Mouse (Mus musculus) cerebellum, postnatal 25 days (tissue): Measurements from ENCODE around the gene Ndufc1.
"Not testable (repeated sequence)": the region's sequence is repeated elsewhere in the genome, so short reads cannot be mapped to it uniquely, and the experiment has no call there.

Experiments
- DNase-seq, 2 experiments: peaks; one replicate each; pipeline ENCODE4 v3.0.0; 2021; ENCODE audit warnings: mixed read lengths in 2 of 2

Ndufc1 gene

GRCm38 (mm10) chr3:51395461-51396145 is 13.2 kb downstream of the Ndufc1 start:
- DNase-seq, result no peak

GRCm38 (mm10) chr3:51394881-51395280 is 13.9 kb downstream of the Ndufc1 start:
- no peak for DNase-seq

DNA sequence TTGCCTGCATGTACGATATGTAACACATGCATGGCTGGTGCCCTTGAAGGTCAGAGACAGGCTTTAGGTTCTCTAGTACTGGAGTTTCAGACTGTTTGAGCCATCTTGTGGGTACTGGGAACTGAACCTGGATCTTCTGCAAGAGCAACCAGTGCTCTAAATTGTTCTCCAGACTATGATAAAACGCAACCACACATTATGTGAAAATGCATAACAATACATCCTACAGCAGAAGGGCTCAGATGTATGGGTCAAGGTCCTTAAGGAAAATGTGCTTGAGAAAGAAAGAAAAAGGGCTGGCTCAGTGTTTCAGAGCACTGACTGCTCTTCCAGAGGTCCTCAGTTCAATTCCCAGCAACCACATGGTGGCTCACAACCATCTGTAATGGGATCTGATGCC is 15.1 kb downstream of the Ndufc1 start:
- no peak for DNase-seq

DNA sequence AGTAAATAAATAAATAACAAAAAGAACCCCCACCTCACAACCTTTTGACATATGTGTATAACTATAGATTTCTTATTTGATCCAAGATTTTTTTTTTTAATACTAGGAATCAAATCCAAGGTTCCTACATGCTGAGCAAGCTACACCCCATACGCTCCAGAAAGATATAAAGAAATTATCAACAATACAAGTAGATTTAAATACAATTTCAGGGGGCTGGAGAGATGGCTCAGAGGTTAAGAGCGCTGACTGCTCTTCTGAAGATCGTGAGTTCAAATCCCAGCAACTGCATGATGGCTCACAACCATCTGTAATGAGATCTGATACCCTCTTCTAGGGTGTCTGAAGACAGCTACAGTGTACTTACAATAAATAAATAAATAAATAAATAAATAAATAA is 15.8 kb downstream of the Ndufc1 start:
- not testable (repeated sequence) for DNase-seq

DNA sequence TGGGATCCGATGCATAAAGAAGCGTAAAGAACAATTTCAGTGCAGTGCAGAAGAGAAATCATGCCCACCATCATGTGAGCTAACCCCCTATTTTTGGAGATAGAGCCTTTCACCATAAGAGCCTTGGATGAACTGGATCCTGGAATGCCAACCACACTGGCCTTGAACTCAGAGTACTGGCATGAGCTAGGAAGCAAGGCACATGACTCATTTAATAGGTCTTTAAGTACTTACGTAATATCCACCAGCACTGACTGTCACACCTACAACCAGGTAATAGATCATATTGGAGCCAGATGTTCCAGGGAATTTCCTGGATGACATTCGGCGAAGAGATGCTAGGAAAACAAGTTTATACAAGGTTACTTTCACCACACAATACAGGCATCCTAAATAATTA is 17.2 kb downstream of the Ndufc1 start:
- no peak for DNase-seq

DNA sequence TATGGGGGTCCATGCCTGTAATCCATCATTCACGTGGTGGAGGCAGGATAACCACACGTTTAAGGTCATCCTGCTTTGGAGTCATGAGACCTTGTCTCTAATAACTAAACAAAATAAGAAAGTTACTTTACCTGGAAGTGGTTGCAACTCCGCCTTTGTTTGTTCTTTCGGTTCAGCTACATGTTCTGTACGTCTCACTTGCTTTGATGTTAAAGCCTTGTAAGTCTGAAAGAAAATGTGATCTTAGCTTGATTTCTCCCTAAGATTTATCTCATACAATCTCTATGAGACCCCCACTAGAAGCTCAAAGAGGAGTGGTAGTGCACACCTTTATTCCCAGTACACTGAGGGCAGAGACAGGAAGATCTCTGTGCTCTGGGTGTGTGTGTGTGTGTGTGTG is 17.7 kb downstream of the Ndufc1 start:
- DNase-seq, result no peak

- no peak for DNase-seq
Measured at GRCm38 (mm10) chr3:51388904-51389303, 19.9 kb downstream of the Ndufc1 start.

DNA sequence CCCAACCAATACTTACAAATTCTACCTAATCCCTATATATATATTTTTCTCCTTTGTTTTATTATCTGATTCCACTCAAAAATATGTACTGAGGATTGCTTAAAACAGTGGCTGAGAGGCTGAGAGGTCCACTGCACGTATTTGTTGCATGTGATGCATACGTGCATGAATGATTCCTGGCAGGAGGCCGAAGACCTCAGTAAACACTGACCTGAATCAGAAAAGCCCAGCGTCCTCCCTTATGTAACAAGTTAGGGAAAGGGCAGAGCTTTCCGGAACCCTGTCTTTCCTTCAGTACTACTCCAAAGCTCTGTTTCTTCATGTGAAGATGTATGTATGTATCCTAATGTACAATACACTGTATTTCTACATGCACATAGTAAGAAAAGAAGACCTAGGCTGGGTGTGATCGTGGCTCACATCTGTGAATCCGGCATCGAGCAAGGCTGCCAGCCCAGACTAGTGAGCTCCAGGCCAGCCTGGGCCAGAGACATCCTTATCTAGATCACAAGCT is 20.9 kb downstream of the Ndufc1 start:
- DNase-seq, result peak; percentile 43 to 64

DNA sequence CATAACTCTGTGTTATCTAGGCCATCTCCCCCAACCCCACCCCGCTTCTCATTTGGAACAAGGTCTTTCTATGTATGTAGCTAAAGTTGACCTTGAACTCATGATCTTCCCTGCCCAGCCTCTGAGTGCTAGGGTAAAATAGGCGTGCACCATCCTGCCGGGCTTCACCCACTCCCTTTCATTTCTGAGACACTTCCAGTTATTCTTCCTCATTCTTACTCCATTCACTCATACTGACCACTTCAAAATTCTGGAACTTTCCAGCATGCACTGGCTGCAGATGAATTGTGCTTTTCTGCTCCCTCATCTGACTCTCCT is 21.7 kb downstream of the Ndufc1 start:
- no peak for DNase-seq

- no peak for DNase-seq
Measured at GRCm38 (mm10) chr3:51386441-51387133, 22.2 kb downstream of the Ndufc1 start.

- DNase-seq, result peak; percentile 61 to 71
Measured at GRCm38 (mm10) chr3:51383409-51383808, 25.4 kb downstream of the Ndufc1 start.

- no peak for DNase-seq
Measured at GRCm38 (mm10) chr3:51380660-51381014, 28.2 kb downstream of the Ndufc1 start.

DNA sequence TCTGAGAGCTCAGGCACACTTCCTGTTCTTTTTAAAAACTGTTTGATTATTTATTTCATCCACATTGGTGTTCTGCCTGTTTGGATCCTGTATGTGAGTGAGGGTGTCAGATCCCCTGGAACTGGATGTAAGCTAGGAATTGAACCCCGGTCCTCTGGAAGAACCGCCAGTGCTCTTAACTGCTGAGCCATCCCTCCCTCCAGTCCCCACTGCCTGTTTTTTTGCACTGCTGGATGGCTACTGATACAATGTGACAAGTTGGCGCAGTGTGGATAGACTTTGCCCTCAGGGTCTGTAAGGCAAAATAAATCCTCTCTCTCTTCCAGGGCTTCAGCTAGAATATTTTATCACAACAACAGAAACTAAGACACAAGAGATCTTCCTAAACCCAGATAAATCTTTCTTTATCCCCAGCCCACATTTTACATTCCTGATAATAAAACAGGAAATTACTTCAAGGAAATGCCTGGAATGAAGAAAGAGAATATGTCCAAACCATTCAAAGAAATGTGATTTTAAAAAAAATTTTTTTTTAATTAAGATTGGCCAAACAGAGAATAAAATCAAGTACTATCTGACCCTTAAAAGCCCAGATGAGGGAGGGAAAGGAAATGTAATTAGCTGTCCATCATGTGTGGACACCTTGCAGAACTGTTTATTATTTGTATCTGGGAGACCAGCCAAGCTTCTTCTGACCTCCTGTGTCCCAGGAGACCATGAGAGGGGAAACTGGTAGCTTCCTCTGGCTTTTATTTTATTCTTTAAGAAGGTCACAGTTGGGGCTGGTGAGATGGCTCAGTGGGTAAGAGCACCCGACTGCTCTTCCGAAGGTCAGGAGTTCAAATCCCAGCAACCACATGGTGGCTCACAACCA is 28.8 kb downstream of the Ndufc1 start:
- no peak for DNase-seq

GRCm38 (mm10) chr3:51378665-51378946 is 30.2 kb downstream of the Ndufc1 start:
- no peak for DNase-seq

- DNase-seq, result peak in 1 of 2 experiments; percentile 34
Measured at GRCm38 (mm10) chr3:51377878-51378664, 30.7 kb downstream of the Ndufc1 start.

GRCm38 (mm10) chr3:51375307-51376265 is 33.2 kb downstream of the Ndufc1 start:
- peak; percentile 46 to 66 for DNase-seq

- DNase-seq, result no peak
Measured at GRCm38 (mm10) chr3:51373544-51373943, 35.2 kb downstream of the Ndufc1 start.

DNA sequence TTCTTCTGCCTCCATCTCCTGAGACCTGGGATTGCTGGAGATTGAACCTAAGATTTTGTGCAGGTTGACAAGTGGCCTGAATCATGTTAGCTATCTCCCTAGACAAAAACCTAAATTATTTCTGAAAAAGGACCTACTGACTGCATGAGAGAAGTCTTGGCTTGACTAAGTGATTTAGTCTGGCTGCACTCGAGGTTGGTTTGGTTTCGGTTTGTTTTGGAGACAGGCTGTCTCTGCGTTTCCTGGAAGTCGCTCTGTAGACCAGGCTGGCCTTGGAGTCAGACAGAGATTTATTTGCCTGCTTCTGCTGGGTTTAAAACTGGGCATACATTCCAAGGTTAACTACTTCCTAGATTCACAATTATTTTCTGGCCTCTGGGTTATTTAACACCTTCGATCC is 35.9 kb downstream of the Ndufc1 start:
- no peak for DNase-seq

DNA sequence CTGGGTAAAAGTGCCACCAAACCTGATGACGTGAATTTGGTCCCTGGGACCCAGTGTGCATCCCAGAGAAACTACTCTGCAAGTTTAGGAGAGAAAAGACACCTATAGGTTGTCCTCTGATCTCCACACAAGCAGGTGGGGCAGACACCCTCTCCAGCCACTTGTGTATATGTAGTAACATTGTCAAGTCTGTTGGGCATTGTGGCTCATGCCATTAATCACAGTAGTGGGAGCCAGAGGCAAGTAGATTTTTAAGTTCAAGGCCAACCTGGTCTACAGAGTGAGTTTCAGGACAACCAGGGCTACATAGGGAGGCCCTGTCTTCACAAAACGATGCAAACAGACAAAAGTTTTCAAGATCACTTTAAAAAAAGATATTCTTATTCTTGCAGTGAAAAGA is 37.0 kb downstream of the Ndufc1 start:
- DNase-seq, result no peak

DNA sequence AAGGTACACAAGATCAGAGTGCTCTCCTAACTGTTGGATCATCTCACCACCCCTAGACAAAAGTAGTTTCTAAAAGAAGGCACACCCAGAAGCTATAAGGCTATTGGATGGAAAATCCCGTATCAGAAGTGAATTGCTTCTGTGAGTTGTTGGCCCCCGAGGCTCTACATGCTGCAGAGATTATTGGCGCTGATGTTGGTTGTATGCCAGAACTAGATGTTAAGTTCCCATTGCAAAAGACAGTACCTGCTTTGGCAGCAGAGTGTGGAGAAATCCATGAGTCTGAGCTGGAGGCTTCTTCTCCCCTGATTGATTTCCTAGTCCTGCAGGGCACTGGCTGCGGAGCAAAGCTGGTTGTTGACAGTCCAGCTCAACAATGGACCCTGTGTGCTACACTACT is 40.8 kb downstream of the Ndufc1 start:
- no peak for DNase-seq

DNA sequence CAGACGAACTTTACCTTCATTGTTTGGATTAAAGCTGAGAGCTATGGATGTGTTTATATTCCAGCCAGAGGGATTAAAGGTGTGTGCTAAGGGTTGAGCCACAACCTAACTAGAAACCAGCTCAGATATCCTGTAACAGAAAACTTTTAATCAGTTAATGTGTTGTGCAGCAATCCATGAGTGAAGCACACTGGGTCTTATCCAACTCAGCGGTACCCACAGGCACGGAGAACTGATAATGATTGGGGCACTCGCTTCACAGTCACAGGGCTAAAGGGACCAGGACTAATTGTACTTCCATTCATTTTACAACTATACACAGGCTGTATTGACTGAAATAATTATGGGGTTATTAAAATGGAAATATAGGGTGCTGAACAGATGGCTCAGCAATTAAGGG is 41.9 kb downstream of the Ndufc1 start:
- no peak for DNase-seq

DNA sequence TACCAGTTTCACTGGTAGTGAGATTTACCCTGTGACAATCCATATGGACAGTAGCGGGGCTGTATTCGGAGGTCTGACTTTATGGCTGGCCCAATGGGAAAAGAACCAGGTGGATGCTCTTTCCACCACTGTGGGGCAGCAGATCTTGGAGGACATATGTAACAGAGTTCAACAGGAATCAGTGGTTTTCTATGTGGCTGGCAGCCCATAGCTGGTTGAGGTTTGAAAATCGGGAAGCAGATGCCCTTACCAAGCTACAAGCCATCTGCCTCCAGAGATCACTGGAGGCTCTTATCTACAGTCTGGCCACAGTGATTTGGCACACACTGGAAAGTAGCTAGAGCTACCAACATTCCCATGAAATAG is 43.3 kb downstream of the Ndufc1 start:
- no peak for DNase-seq
